Mouse (Mus musculus) gastrocnemius, postnatal 4 days (tissue): Measurements from ENCODE around the gene Sprn. TPM values are rescaled to one million over a fixed set of nuclear protein-coding genes. Genes with fewer than 3 reads are reported as not detected.

Experiments
- DNase-seq, 2 experiments: peaks; one replicate each; pipeline ENCODE4 v3.0.0; 2021 to 2022; ENCODE audit warnings: low spot score in 2 of 2, mixed read lengths in 2 of 2
- long read RNA-seq, 2 experiments: library from polyadenylated mRNA; stranded (forward); transcript quantifications; one replicate each; pipeline ENCODE4 v2.0.0; 2021
- total RNA-seq, 2 experiments: library from RNA; stranded (reverse); gene quantifications; 2 replicates each; pipeline ENCODE4 v1.2.3; 2021

Sprn gene
- under 1 TPM; 0.29 to 0.42 TPM for total RNA-seq
- long read RNA-seq, experiment 1, result 0 reads
- long read RNA-seq, experiment 2, partial matches to known transcripts, result 0 of 1 reads
- long read RNA-seq, experiment 2, other reads (novel, unspliced or antisense), result 1 of 1 reads

GRCm38 (mm10) chr7:140154218-140154927 is at the start of gene Sprn:
Gene Sprn (minus strand): TSS chr7:140154877.
- no peak for DNase-seq

GRCm38 (mm10) chr7:140201090-140201489 is 46.4 kb upstream of the Sprn start:
- no peak for DNase-seq

- no peak for DNase-seq
Observed at GRCm38 (mm10) chr7:140196002-140196401, 41.3 kb upstream of the Sprn start.

- no peak for DNase-seq
Observed at GRCm38 (mm10) chr7:140194031-140194430, 39.4 kb upstream of the Sprn start.

GRCm38 (mm10) chr7:140192851-140193250 is 38.2 kb upstream of the Sprn start:
- DNase-seq, result no peak

- no peak for DNase-seq
Observed at GRCm38 (mm10) chr7:140192445-140192844, 37.8 kb upstream of the Sprn start.

GRCm38 (mm10) chr7:140190435-140190834 is 35.8 kb upstream of the Sprn start:
- DNase-seq, result no peak

- no peak for DNase-seq
Observed at GRCm38 (mm10) chr7:140188391-140189328, 34.0 kb upstream of the Sprn start.

- DNase-seq, result no peak
Observed at GRCm38 (mm10) chr7:140187721-140188390, 33.2 kb upstream of the Sprn start.

- DNase-seq, result no peak
Observed at GRCm38 (mm10) chr7:140186646-140187620, 32.3 kb upstream of the Sprn start.

- no peak for DNase-seq
Observed at GRCm38 (mm10) chr7:140184206-140184605, 29.5 kb upstream of the Sprn start.

GRCm38 (mm10) chr7:140180692-140181091 is 26.0 kb upstream of the Sprn start:
- DNase-seq, result no peak

- no peak for DNase-seq
Observed at GRCm38 (mm10) chr7:140179176-140179575, 24.5 kb upstream of the Sprn start.

GRCm38 (mm10) chr7:140172936-140173335 is 18.3 kb upstream of the Sprn start, which contains the start of gene Olfr523:
Gene Olfr523 (plus strand): TSS chr7:140173217.
- no peak for DNase-seq

GRCm38 (mm10) chr7:140170863-140171262 is 16.2 kb upstream of the Sprn start:
- no peak for DNase-seq

- no peak for DNase-seq
Observed at GRCm38 (mm10) chr7:140169386-140169785, 14.7 kb upstream of the Sprn start.

GRCm38 (mm10) chr7:140167950-140168349 is 13.3 kb upstream of the Sprn start:
- no peak for DNase-seq

GRCm38 (mm10) chr7:140164664-140165063 is 10.0 kb upstream of the Sprn start, which contains the start of gene Olfr522:
Gene Olfr522 (minus strand): TSS chr7:140164764.
- DNase-seq, result no peak

GRCm38 (mm10) chr7:140160363-140160762 is 5.7 kb upstream of the Sprn start:
- no peak for DNase-seq

GRCm38 (mm10) chr7:140153829-140154217 is 854 bp downstream of the Sprn start:
- no peak for DNase-seq
